Mouse (Mus musculus) embryonic facial prominence, embryonic 10.5 days (tissue): Measurements from ENCODE around the gene Nolc1. TPM values are rescaled to one million over a fixed set of nuclear protein-coding genes. Genes with fewer than 3 reads are reported as not detected.

Experiments
- DNase-seq: peaks from one replicate; pipeline ENCODE4 v3.0.0-alpha.2; 2017; ENCODE audit warnings: low spot score
- H3K27ac ChIP-seq: fragments of 300-500 bp; sonication (generic); replicated peaks from 2 replicates; pipeline ENCODE4 v1.5.1; 2016; ENCODE audit warnings: mild to moderate bottlenecking
- H3K27me3 ChIP-seq: fragments of 300-500 bp; sonication (generic); replicated peaks from 2 replicates; pipeline ENCODE4 v1.6.1; 2016; ENCODE audit warnings: low read depth, mild to moderate bottlenecking; ENCODE audit not compliant: poor library complexity, severe bottlenecking
- H3K36me3 ChIP-seq: fragments of 300-500 bp; sonication (generic); replicated peaks from 2 replicates; pipeline ENCODE4 v1.6.1; 2016; ENCODE audit warnings: mild to moderate bottlenecking, moderate library complexity
- H3K4me1 ChIP-seq: fragments of 300-500 bp; sonication (generic); 2 replicates; pipeline ENCODE4 v1.6.1; 2016
- H3K4me3 ChIP-seq: fragments of 300-500 bp; sonication (generic); 2 replicates; pipeline ENCODE4 v1.5.1; 2016; ENCODE audit warnings: mild to moderate bottlenecking, moderate library complexity
- H3K9me3 ChIP-seq: fragments of 300-500 bp; sonication (generic); 2 replicates; pipeline ENCODE4 v1.6.1; 2016; ENCODE audit warnings: mild to moderate bottlenecking
- WGBS: fragments of 180-500 bp; shearing (Covaris S2); methylation state at CpG from one replicate; pipeline ENCODE4 v1.1.7; 2016; 5-methylcytosine and 5-hydroxymethylcytosine counted together
- polyA plus RNA-seq: library from polyadenylated mRNA; unstranded; fragments of >200 nt; fragmentation: Nextera tagmentation; extraction: Ambion mirVana; gene quantifications from 2 replicates; pipeline ENCODE4 v1.2.1, GENCODE M21; 2016

Nolc1 gene
- polyA plus RNA-seq, 1 experiment from 2014 or later: 161 TPM

DNA sequence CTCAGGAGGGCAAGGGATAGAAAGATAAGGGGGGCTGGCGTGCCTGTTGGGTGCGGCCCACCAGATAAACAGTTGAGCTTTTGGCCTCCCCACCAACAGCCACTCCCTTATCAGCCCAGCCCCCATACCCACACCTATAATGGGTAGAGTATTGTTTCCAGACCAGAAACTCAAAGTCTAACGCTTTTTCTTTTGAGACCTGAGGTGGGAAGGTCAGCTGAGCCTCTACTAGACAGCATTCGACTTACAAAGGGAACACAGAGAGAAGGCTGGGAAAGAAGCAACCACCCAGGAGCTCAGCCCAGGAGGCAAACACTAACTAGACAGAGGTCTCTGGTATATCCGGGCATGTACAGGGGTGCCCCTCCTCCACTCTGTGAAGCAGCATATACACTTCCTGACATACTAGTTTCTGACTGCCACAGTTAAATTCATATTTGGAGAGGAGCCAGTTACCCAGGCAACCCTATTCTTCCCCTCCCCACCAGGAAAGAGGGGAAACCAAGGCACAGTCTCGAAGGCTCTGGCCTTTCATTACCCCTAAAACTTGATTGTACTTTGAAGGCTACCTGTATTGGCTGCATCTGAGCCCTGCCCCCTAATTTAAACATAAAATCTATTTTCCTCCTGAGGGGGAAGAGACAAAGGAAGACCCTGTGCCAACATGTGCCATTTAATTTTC, 38.3 kb upstream of the Nolc1 start:
- Histone ChIP-seq H3K4me1 (peaks cover 60% of the 10 kb centered on the region), H3K27me3 (no peaks in the 10 kb centered on the region), H3K9me3 (no peaks in the 10 kb centered on the region), H3K27ac (peak overlapping the region; percentile 96), H3K4me3 (peak overlapping the region; percentile 94), H3K36me3 (peaks cover 54% of the 10 kb centered on the region)
- WGBS: 34% methylated on average over 6 of the region's 6 CpGs
- DNase-seq: no peak

DNA sequence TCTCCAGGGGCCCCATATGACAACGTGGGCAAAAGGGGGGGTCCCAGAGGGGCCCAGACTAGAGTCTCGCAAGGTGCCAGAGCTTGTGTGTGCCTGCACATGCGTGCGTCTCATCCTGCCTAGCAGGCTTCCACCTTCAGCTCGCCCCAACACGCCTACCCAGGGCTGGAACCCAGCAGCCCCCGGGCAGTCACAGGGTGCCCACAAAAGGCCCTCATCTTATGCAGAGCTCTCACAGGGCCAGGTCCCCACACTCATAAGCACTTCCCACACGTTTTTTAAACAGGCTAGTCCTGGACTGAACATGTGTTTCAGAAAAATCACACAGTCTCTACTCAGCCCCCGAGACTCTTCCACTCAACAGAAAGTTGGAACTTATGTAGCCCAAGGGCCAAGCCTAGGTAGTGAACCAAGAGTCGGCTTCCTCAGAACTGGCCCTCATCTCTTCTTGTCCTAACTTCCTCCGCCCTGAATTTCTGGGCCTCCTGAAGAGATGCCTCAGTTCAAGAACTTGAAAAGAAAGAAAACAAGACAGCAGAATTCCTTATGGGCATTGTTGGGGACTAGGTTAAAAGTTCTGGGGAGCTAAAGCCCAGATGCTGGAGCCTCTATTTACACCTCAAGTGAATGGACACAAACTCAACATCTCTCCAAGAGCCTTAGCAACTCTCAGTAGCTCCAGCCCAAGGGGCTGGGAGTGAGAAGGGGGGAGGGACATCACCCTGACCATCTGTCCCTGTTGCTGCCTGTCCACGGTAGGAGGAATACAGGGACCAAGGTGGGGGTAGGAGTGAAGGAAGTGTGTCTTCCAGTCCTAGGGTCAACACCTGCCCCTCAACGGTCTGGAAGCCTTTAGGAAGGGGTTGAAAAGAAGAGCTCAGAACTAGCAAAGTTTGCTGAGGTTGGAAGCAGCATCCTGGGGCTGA, 37.5 kb upstream of the Nolc1 start:
- Histone ChIP-seq H3K9me3 (no peaks in the 10 kb centered on the region), H3K36me3 (peaks cover 46% of the 10 kb centered on the region), H3K27ac (peak overlapping the region; percentile 96), H3K4me1 (peaks cover 66% of the 10 kb centered on the region), H3K27me3 (no peaks in the 10 kb centered on the region), H3K4me3 (peak overlapping the region; percentile 94)
- no peak for DNase-seq
- WGBS: 24% methylated on average over 13 of the region's 13 CpGs

DNA sequence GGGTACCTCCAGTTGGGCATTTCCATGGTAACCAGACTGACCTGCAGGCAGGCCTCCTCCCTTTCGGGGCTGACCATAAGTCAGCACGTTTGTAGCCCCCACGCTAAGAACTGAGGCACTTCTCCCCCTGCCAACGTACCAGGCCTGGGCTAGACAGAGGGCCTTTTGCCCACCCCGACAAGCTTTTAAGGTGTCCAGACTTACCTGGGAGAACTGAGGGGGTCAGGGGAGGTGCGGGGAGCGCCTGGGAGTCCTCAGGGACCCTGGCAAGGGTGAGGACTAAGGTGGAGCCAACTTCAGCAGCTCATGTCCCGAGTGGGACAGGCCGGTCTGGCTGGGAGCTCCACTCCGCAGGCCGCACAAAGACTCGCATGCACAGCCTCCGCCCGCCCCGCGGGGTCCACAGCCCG, 36.8 kb upstream of the Nolc1 start:
- no peaks in the 10 kb centered on the region for H3K9me3 ChIP-seq
- WGBS: 1% methylated on average over 17 of the region's 17 CpGs
- H3K27me3 ChIP-seq: no peaks in the 10 kb centered on the region
- DNase-seq: no peak
- H3K4me3 ChIP-seq: peak overlapping the region; percentile 94
- H3K36me3 ChIP-seq: peaks cover 39% of the 10 kb centered on the region
- peaks cover 72% of the 10 kb centered on the region for H3K4me1 ChIP-seq
- H3K27ac ChIP-seq: peak overlapping the region; percentile 96

- Histone ChIP-seq H3K4me3 (peak overlapping the region; percentile 94), H3K27ac (peak overlapping the region; percentile 96), H3K27me3 (no peaks in the 10 kb centered on the region), H3K4me1 (peaks cover 78% of the 10 kb centered on the region), H3K36me3 (peaks cover 33% of the 10 kb centered on the region), H3K9me3 (no peaks in the 10 kb centered on the region)
- WGBS: 4% methylated on average over 29 of the region's 30 CpGs
- DNase-seq: peak; percentile 96
Measured at GRCm38 (mm10) chr19:46039478-46039877, 36.2 kb upstream of the Nolc1 start.

DNA sequence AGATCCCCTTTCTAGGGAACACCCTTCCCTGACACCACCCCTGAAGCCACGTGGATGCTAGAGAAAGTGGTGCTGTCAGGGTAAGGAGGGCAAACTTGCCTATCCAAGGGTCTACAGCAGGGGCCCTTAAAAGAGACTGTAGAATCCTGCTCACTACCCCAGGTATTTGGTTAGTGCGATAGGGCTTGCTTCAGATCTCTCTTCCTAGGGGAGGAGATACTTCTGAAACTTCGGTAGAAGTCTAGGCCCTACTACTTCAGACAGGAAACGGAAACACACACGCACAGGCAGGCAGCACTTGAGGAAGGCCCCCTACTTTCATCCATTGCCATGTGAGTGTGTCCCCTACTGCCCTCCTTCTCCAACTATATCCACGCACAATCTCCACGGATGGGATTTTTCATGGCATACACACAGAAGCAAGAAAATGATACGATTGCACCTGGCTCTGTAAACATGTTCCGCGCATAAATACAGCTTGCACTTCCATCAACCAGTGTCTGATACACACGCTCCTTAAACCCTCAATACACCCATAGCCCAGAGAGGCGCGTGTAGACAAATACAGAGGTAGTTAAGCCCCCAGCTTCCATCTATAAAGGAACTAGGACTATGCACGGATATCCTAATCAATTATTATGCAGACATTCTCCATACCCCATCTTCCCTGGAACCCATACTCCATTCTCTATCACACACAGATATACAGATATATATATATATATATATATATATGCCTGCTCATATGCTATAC, 35.3 kb upstream of the Nolc1 start:
- peaks cover 79% of the 10 kb centered on the region for H3K4me1 ChIP-seq
- H3K4me3 ChIP-seq: peak overlapping the region; percentile 94
- H3K9me3 ChIP-seq: no peaks in the 10 kb centered on the region
- DNase-seq: no peak
- no peaks in the 10 kb centered on the region for H3K27me3 ChIP-seq
- H3K36me3 ChIP-seq: peaks cover 24% of the 10 kb centered on the region
- 43% methylated on average over 14 of the region's 14 CpGs for WGBS
- H3K27ac ChIP-seq: peak overlapping the region; percentile 96

DNA sequence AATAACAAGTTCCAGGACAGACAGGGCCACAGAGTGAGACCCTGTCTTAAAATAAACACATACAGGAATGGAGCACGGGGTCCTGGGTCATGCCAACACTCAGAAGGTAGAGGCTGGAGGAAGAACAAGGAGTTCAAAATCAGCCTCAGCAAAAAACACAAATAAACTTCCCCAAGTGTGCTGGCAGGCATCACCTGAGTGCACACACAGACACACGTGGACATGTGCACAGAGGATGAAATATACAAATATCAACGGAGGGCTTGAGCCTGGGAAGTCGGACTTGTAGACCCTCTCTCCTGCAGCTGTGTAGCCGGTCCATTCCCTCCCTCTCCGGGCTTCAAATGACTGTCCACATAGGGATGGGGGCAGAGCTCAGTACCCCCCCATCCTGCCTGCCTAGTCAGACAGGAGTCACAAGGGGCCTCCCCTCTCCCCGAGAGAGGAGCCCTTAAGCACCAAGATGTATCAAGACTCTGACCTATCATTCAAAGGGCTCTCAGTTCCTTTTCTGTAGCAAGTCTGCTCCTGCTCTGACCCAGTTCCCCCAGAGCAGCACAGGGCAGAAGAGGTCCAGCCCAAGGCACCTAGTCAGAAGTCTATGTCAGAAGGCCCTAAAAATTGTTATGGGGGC, 34.2 kb upstream of the Nolc1 start:
- DNase-seq: no peak
- Histone ChIP-seq H3K27ac (peak overlapping the region; percentile 97), H3K4me1 (peaks cover 85% of the 10 kb centered on the region), H3K36me3 (peaks cover 13% of the 10 kb centered on the region), H3K27me3 (no peaks in the 10 kb centered on the region), H3K9me3 (no peaks in the 10 kb centered on the region), H3K4me3 (peak overlapping the region; percentile 84)
- WGBS: 27% methylated on average over 7 of the region's 7 CpGs

- Histone ChIP-seq H3K9me3 (no peaks in the 10 kb centered on the region), H3K27me3 (no peaks in the 10 kb centered on the region), H3K27ac (peak overlapping the region; percentile 97), H3K4me3 (peak overlapping the region; percentile 84), H3K4me1 (peaks cover 85% of the 10 kb centered on the region), H3K36me3 (peaks cover 7% of the 10 kb centered on the region)
- DNase-seq: peak; percentile 81
- under 1% methylated on average over 14 of the region's 14 CpGs for WGBS
Measured at GRCm38 (mm10) chr19:46041933-46042475, 33.7 kb upstream of the Nolc1 start.

DNA sequence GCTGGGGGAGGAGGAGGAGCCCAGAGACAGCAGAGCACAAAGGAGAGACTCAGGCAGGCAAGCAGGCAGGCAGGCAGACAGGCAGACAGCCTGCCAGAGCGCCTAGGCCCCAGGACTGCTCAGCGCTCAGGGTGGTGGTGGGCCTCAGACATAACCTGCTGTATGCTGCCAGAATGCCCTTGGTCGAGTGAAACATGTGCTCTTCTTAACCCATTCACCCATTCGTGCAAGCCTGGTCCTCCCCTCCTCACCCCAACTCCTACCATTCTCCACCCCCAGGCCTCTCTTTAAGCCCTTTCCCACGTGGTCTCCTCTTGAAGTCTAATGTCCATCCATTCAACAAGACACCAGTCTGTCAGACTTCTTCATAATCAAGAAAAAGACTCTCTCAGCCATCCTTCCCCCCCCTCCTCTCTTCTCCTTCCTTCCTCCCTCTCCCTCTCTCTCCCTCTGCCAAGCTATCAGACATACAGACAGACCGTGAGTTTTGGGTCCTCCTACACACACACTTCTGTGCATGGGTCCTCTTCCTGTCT, 33.1 kb upstream of the Nolc1 start:
- no peak for DNase-seq
- 4% methylated on average over 6 of the region's 6 CpGs for WGBS
- Histone ChIP-seq H3K4me1 (peaks cover 85% of the 10 kb centered on the region), H3K27me3 (no peaks in the 10 kb centered on the region), H3K4me3 (peak overlapping the region; percentile 84), H3K9me3 (no peaks in the 10 kb centered on the region), H3K27ac (peak overlapping the region; percentile 97), H3K36me3 (peaks cover 2% of the 10 kb centered on the region; the same call in 1 of the 2 replicates)

DNA sequence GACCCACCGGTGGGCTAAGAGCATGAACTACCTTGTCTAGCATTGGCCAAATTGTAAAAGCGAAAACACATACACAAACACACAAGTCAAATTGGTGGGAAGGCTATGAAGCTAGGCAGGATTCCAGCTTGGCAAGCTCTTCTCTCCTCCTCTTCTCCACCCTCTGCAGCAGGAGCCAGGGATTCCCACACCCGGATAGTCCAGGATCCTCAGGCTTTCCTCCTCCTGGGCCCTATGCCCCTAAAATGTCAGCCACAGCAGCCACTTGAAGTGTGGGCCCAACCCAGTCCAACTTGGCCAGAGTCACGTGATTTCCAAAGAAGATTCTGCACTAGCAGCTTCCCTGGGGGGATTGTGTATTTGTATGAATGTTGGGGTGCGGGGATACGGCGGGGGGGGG, 32.3 kb upstream of the Nolc1 start:
- Histone ChIP-seq H3K9me3 (no peaks in the 10 kb centered on the region), H3K4me3 (peak overlapping the region; percentile 84), H3K27ac (peak overlapping the region; percentile 97), H3K4me1 (peaks cover 80% of the 10 kb centered on the region), H3K36me3 (0 out of 2 replicates have a peak, but pooled peaks cover 2% of the 10 kb centered on the region), H3K27me3 (no peaks in the 10 kb centered on the region)
- WGBS: 72% methylated on average over 7 of the region's 7 CpGs
- DNase-seq: no peak

DNA sequence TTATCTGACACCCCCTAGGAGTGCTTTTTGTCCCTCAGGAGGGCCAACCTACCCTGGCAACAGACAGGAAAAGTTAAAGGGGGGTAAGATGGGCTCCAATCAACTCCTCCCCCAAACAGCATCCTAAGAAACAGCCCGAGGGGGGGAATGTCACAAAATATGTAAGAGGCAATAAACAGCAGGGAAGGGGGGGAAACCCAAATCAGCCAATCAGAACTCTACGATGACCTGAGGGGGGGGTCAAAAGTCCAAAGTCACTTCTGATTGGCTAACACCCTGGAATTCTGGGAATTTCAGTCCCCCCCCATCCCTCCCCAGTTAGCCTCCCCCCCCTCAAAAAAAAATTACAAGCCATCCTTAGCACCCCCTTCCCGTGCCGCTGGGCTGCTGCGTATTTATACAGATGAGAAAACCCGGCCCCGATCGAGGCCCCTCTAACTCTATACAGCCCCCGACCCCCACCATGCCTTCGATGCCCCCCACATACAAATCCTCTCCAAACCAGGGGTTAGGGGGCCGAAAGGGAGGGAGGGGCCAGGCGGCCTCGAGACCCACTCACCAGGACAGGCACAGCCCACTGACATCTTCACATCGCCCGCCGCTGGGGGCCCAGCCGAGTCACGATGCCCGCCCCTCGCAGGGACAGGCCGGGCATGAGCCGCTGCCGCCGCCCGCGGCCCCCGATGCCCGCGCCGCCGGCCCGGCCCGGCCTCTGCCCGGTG, 31.2 kb upstream of the Nolc1 start, which contains the start of gene Pprc1:
Pprc1 (plus strand) TSS at position 616 of the 722 bp plus-strand sequence.
- H3K27ac ChIP-seq: peak within 1 kb of the TSS; percentile 97
- peak; percentile 77 for DNase-seq
- no peaks in the 10 kb centered on the region for H3K27me3 ChIP-seq
- no peaks in the 10 kb centered on the region for H3K9me3 ChIP-seq
- H3K4me1 ChIP-seq: peaks cover 77% of the 10 kb centered on the region
- WGBS: under 1% methylated on average over 34 of the region's 34 CpGs
- peak within 1 kb of the TSS; percentile 84 for H3K4me3 ChIP-seq
- 0 out of 2 replicates have a peak, but pooled peaks cover 2% of the 10 kb centered on the region for H3K36me3 ChIP-seq
